Mouse (Mus musculus): Measurements from ENCODE around the gene Srp68. TPM values are rescaled to one million over a fixed set of nuclear protein-coding genes. Genes with fewer than 3 reads are reported as not detected.

The Srp68 gene
- polyA plus RNA-seq, 1 experiment from 2014 or later: 88.4 TPM

- H3K4me3 ChIP-seq (ENCODE audit: low read depth, low read length): peak overlapping the region; percentile 72
- DNase-seq (ENCODE audit: low spot score) (peak; percentile 98), ATAC-seq (replicated peaks; ENCODE audit: low FRiP score) (peak; percentile 78)
- peak overlapping the region; percentile 63 for H3K27ac ChIP-seq (ENCODE audit: low read depth, low read length)
- 2% methylated on average over 53 of the region's 53 CpGs for WGBS
- H3K27me3 ChIP-seq (replicated peaks; ENCODE audit: control insufficient read depth, insufficient read depth, low read length): no peaks in the 10 kb centered on the region
- peak overlapping the region; percentile 86 for H3K4me2 ChIP-seq
- peaks cover 19% of the 10 kb centered on the region for H3K4me1 ChIP-seq (replicated peaks; ENCODE audit: control insufficient read depth, insufficient read depth, low read length)
- peak overlapping the region; percentile 78 for H3K9ac ChIP-seq (ENCODE audit: low read depth, low read length)
- peaks cover 3% of the 10 kb centered on the region; the same call in 1 of the 2 replicates for H3K9me3 ChIP-seq (ENCODE audit: control insufficient read depth, low read length)
- H3K36me3 ChIP-seq (ENCODE audit: control insufficient read depth, insufficient read depth, low read length): peaks cover 18% of the 10 kb centered on the region
These were observed 32.3 kb upstream of the Srp68 start for GRCm38 (mm10) chr11:116306126-116306982.

DNA sequence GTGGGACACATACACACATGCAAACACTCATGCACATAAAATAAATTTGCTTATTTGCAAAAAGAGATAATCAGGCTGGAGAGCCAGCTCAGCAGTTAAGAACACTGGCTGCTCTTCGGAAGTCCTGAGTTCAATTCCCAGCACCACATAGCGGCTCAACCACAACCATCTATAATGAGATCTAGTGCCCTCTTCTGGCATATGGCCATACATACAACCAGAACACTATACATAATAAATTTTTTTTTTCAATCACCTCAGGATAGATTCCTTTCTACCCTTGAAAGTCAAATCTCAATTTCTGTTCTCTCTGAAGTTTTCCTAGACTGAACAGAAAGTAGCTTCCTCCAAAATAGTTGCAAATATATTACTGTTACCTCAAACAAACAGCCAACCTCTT, 31.4 kb upstream of the Srp68 start:
- WGBS: 96% methylated on average over 2 of the region's 2 CpGs
- Histone ChIP-seq H3K9me3 (ENCODE audit: control insufficient read depth, low read length) (peaks cover 3% of the 10 kb centered on the region; the same call in 1 of the 2 replicates), H3K4me2 (peak overlapping the region; percentile 86), H3K27me3 (replicated peaks; ENCODE audit: control insufficient read depth, insufficient read depth, low read length) (no peaks in the 10 kb centered on the region), H3K9ac (ENCODE audit: low read depth, low read length) (no peak overlapping the region), H3K27ac (ENCODE audit: low read depth, low read length) (no peak overlapping the region), H3K4me1 (replicated peaks; ENCODE audit: control insufficient read depth, insufficient read depth, low read length) (peaks cover 19% of the 10 kb centered on the region), H3K4me3 (ENCODE audit: low read depth, low read length) (peak overlapping the region; percentile 72), H3K36me3 (ENCODE audit: control insufficient read depth, insufficient read depth, low read length) (peaks cover 24% of the 10 kb centered on the region)
- ATAC-seq (replicated peaks; ENCODE audit: low FRiP score) (no peak), DNase-seq (ENCODE audit: low spot score) (no peak)

- no peak overlapping the region for H3K9ac ChIP-seq (ENCODE audit: low read depth, low read length)
- no peaks in the 10 kb centered on the region for H3K9me3 ChIP-seq (ENCODE audit: control insufficient read depth, low read length)
- WGBS: 89% methylated on average over 6 of the region's 6 CpGs
- DNase-seq (ENCODE audit: low spot score) (no peak), ATAC-seq (replicated peaks; ENCODE audit: low FRiP score) (no peak)
- no peak overlapping the region for H3K4me3 ChIP-seq (ENCODE audit: low read depth, low read length)
- H3K4me1 ChIP-seq (replicated peaks; ENCODE audit: control insufficient read depth, insufficient read depth, low read length): peaks cover 5% of the 10 kb centered on the region
- no peak overlapping the region for H3K4me2 ChIP-seq
- H3K27me3 ChIP-seq (replicated peaks; ENCODE audit: control insufficient read depth, insufficient read depth, low read length): no peaks in the 10 kb centered on the region
- peaks cover 21% of the 10 kb centered on the region; the same call in 1 of the 2 replicates for H3K36me3 ChIP-seq (ENCODE audit: control insufficient read depth, insufficient read depth, low read length)
- no peak overlapping the region for H3K27ac ChIP-seq (ENCODE audit: low read depth, low read length)
These were observed 24.6 kb upstream of the Srp68 start for GRCm38 (mm10) chr11:116298621-116299020.

GRCm38 (mm10) chr11:116298221-116298620, 24.2 kb upstream of the Srp68 start:
- ATAC-seq (replicated peaks; ENCODE audit: low FRiP score): no peak
- H3K9ac ChIP-seq (ENCODE audit: low read depth, low read length): no peak overlapping the region
- 90% methylated on average over 11 of the region's 11 CpGs for WGBS
- no peak overlapping the region for H3K4me3 ChIP-seq (ENCODE audit: low read depth, low read length)
- H3K9me3 ChIP-seq (ENCODE audit: control insufficient read depth, low read length): no peaks in the 10 kb centered on the region
- no peaks in the 10 kb centered on the region for H3K27me3 ChIP-seq (replicated peaks; ENCODE audit: control insufficient read depth, insufficient read depth, low read length)
- no peak for DNase-seq (ENCODE audit: low spot score)
- H3K4me1 ChIP-seq (replicated peaks; ENCODE audit: control insufficient read depth, insufficient read depth, low read length): peaks cover 6% of the 10 kb centered on the region
- H3K27ac ChIP-seq (ENCODE audit: low read depth, low read length): no peak overlapping the region
- H3K36me3 ChIP-seq (ENCODE audit: control insufficient read depth, insufficient read depth, low read length): peaks cover 19% of the 10 kb centered on the region; the same call in 1 of the 2 replicates
- H3K4me2 ChIP-seq: no peak overlapping the region

DNA sequence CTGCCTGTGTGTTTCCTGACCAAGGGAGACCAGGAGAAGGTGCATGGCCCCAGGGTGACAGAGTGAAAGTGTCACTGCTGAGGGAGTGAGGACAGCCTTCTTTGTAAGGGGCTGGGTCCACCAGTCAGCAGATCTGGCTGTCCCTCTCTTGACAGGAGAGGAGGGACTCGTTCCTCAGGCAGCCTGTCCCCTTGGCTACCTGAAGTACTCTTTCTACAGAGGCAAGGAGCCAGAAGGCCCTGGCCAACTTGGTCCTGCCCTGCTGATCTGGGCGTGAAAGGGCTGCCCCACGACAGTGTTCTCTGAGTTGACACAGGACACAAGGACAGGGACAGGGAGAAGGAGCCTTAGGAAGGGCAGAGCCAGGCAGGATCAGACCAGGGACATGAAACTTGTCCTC, 23.0 kb upstream of the Srp68 start:
- Histone ChIP-seq H3K9ac (ENCODE audit: low read depth, low read length) (no peak overlapping the region), H3K27ac (ENCODE audit: low read depth, low read length) (no peak overlapping the region), H3K36me3 (ENCODE audit: control insufficient read depth, insufficient read depth, low read length) (peaks cover 17% of the 10 kb centered on the region; the same call in 1 of the 2 replicates), H3K9me3 (ENCODE audit: control insufficient read depth, low read length) (no peaks in the 10 kb centered on the region), H3K27me3 (replicated peaks; ENCODE audit: control insufficient read depth, insufficient read depth, low read length) (no peaks in the 10 kb centered on the region), H3K4me3 (ENCODE audit: low read depth, low read length) (no peak overlapping the region), H3K4me1 (replicated peaks; ENCODE audit: control insufficient read depth, insufficient read depth, low read length) (peaks cover 11% of the 10 kb centered on the region), H3K4me2 (no peak overlapping the region)
- WGBS: 68% methylated on average over 3 of the region's 3 CpGs
- DNase-seq (ENCODE audit: low spot score): no peak
- ATAC-seq (replicated peaks; ENCODE audit: low FRiP score): no peak

GRCm38 (mm10) chr11:116296191-116296734, 22.2 kb upstream of the Srp68 start:
- 91% methylated on average over 8 of the region's 8 CpGs for WGBS
- no peak for DNase-seq (ENCODE audit: low spot score)

DNA sequence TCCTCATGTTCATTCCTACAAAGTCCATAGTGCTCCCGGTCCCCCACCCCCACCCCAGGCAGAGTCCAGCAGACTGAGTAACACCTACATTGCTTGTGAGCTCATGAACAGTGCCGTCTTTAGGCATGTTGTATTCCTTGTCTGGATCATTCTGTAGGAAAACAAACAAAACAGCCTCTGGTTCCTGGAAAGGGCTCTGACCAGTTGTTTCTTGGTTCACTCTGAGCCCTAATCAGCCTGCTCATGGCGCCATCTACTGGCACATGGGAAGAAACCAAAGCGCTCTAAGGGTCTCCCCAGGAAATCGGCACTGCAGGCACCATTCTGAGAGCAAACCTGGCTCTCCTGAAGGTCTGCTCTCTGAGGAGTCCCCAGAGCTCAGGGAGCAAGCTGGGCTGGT, 20.3 kb upstream of the Srp68 start:
- H3K9me3 ChIP-seq (ENCODE audit: control insufficient read depth, low read length): no peaks in the 10 kb centered on the region
- WGBS: 38% methylated on average over 5 of the region's 5 CpGs
- peaks cover 11% of the 10 kb centered on the region for H3K4me1 ChIP-seq (replicated peaks; ENCODE audit: control insufficient read depth, insufficient read depth, low read length)
- peaks cover 3% of the 10 kb centered on the region; the same call in 1 of the 2 replicates for H3K36me3 ChIP-seq (ENCODE audit: control insufficient read depth, insufficient read depth, low read length)
- H3K27ac ChIP-seq (ENCODE audit: low read depth, low read length): no peak overlapping the region
- DNase-seq (ENCODE audit: low spot score) (no peak), ATAC-seq (replicated peaks; ENCODE audit: low FRiP score) (0 out of 2 replicates have a peak, but pooled peaks have one; percentile 38)
- H3K4me3 ChIP-seq (ENCODE audit: low read depth, low read length): no peak overlapping the region
- H3K4me2 ChIP-seq: no peak overlapping the region
- H3K9ac ChIP-seq (ENCODE audit: low read depth, low read length): no peak overlapping the region
- H3K27me3 ChIP-seq (replicated peaks; ENCODE audit: control insufficient read depth, insufficient read depth, low read length): no peaks in the 10 kb centered on the region

More at GRCm38 (mm10) chr11:116296191-116296734, 22.2 kb upstream of the Srp68 start:
- Histone ChIP-seq H3K9ac (ENCODE audit: low read depth, low read length) (no peak overlapping the region), H3K9me3 (ENCODE audit: control insufficient read depth, low read length) (no peaks in the 10 kb centered on the region), H3K4me3 (ENCODE audit: low read depth, low read length) (no peak overlapping the region), H3K4me2 (no peak overlapping the region), H3K27ac (ENCODE audit: low read depth, low read length) (no peak overlapping the region), H3K36me3 (ENCODE audit: control insufficient read depth, insufficient read depth, low read length) (peaks cover 12% of the 10 kb centered on the region; the same call in 1 of the 2 replicates), H3K4me1 (replicated peaks; ENCODE audit: control insufficient read depth, insufficient read depth, low read length) (peaks cover 11% of the 10 kb centered on the region), H3K27me3 (replicated peaks; ENCODE audit: control insufficient read depth, insufficient read depth, low read length) (no peaks in the 10 kb centered on the region)
- ATAC-seq (replicated peaks; ENCODE audit: low FRiP score): no peak

GRCm38 (mm10) chr11:116293538-116294137, 19.6 kb upstream of the Srp68 start:
- Histone ChIP-seq H3K36me3 (ENCODE audit: control insufficient read depth, insufficient read depth, low read length) (peaks cover 6% of the 10 kb centered on the region; the same call in 1 of the 2 replicates), H3K27ac (ENCODE audit: low read depth, low read length) (no peak overlapping the region), H3K4me2 (no peak overlapping the region), H3K4me3 (ENCODE audit: low read depth, low read length) (no peak overlapping the region), H3K27me3 (replicated peaks; ENCODE audit: control insufficient read depth, insufficient read depth, low read length) (no peaks in the 10 kb centered on the region), H3K4me1 (replicated peaks; ENCODE audit: control insufficient read depth, insufficient read depth, low read length) (peaks cover 11% of the 10 kb centered on the region), H3K9me3 (ENCODE audit: control insufficient read depth, low read length) (no peaks in the 10 kb centered on the region), H3K9ac (ENCODE audit: low read depth, low read length) (no peak overlapping the region)
- 0 out of 2 replicates have a peak, but pooled peaks have one; percentile 30 for ATAC-seq (replicated peaks; ENCODE audit: low FRiP score)
- 82% methylated on average over 12 of the region's 12 CpGs for WGBS
- DNase-seq (ENCODE audit: low spot score): no peak
